Mouse (Mus musculus) fibroblast of lung, adult 2 months (primary cell): ENCODE data around the gene Dbndd2.

Experiments used
- DNase-seq: peaks from one replicate; pipeline ENCODE4 v3.0.0-alpha.2; 2011; ENCODE audit warnings: low read depth

The Dbndd2 gene

GRCm38 (mm10) chr2:164485681-164486257 lies at the start of gene Dbndd2:
Dbndd2 (plus strand) TSS chr2:164486106.
- no peak for DNase-seq

- DNase-seq = no peak
Measured at GRCm38 (mm10) chr2:164436215-164436913, 49.5 kb upstream of the Dbndd2 start.

- no peak for DNase-seq
Measured at GRCm38 (mm10) chr2:164436961-164437360, 48.9 kb upstream of the Dbndd2 start.

GRCm38 (mm10) chr2:164437710-164438109 lies 48.2 kb upstream of the Dbndd2 start:
- no peak for DNase-seq

GRCm38 (mm10) chr2:164438257-164438656 lies 47.6 kb upstream of the Dbndd2 start:
- DNase-seq = no peak

GRCm38 (mm10) chr2:164439001-164439421 lies 46.9 kb upstream of the Dbndd2 start:
- DNase-seq = peak; percentile 78

- no peak for DNase-seq
Measured at GRCm38 (mm10) chr2:164440314-164440713, 45.6 kb upstream of the Dbndd2 start.

GRCm38 (mm10) chr2:164441155-164441554 lies 44.8 kb upstream of the Dbndd2 start:
- no peak for DNase-seq

GRCm38 (mm10) chr2:164441731-164442130 lies 44.2 kb upstream of the Dbndd2 start:
- no peak for DNase-seq

GRCm38 (mm10) chr2:164442315-164443050 lies 43.4 kb upstream of the Dbndd2 start:
- DNase-seq = no peak

GRCm38 (mm10) chr2:164443051-164443437 lies 42.9 kb upstream of the Dbndd2 start:
- no peak for DNase-seq

GRCm38 (mm10) chr2:164443460-164444000 lies 42.4 kb upstream of the Dbndd2 start, which contains the start of gene Sdc4:
Sdc4 (minus strand) TSS chr2:164443887.
- no peak for DNase-seq

- no peak for DNase-seq
Measured at GRCm38 (mm10) chr2:164444701-164445100, 41.2 kb upstream of the Dbndd2 start.

- no peak for DNase-seq
Measured at GRCm38 (mm10) chr2:164445399-164446085, 40.4 kb upstream of the Dbndd2 start.

GRCm38 (mm10) chr2:164446086-164446469 lies 39.8 kb upstream of the Dbndd2 start:
- no peak for DNase-seq

GRCm38 (mm10) chr2:164448140-164448539 lies 37.8 kb upstream of the Dbndd2 start:
- DNase-seq = no peak

- no peak for DNase-seq
Measured at GRCm38 (mm10) chr2:164448921-164449320, 37.0 kb upstream of the Dbndd2 start.

- no peak for DNase-seq
Measured at GRCm38 (mm10) chr2:164449341-164450042, 36.4 kb upstream of the Dbndd2 start.

GRCm38 (mm10) chr2:164452000-164452676 lies 33.8 kb upstream of the Dbndd2 start:
- no peak for DNase-seq

- no peak for DNase-seq
Measured at GRCm38 (mm10) chr2:164453047-164453757, 32.7 kb upstream of the Dbndd2 start.
